Mouse (Mus musculus): ENCODE results near the gene Atxn7l2. TPM values are rescaled to one million over a fixed set of nuclear protein-coding genes. Genes with fewer than 3 reads are reported as not detected.

The Atxn7l2 gene
- polyA plus RNA-seq, 1 experiment from 2014 or later: 3.4 TPM

DNA sequence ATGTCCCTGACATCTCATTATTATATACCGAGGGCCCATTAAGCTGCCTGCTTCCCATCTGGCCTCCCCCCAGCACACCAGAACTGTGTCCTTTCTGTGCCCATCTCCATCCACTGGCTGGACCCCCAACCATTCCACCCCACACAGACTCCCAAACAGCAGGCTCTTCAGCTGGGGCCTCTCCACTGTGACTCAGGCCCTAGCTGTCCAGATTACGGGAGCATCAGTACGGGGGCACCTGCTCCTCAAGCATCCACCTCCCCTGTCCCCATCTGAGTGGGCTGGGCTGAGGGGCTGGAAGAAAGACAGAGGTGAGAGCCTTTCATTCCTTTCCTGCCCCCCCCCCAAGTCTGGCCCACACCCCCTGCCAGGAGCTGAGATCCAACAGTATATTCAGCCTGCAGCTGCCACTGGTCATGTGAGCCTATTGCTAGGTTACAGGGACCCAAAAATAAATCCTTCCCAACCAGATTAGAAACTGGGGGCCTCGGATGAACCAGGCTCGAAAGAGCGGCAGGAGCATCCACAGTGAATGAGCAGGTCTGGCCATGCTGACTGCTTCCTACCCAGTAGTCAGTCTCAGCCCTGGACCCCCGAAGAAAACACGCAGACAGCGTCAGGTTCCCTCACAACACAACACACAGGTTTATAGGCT is 52.2 kb downstream of the Atxn7l2 start:
- Histone ChIP-seq H3K4me3 (ENCODE audit: low read depth, low read length) (no peak overlapping the region), H3K27ac (ENCODE audit: low read depth, low read length) (no peak overlapping the region), H3K36me3 (ENCODE audit: control insufficient read depth, insufficient read depth) (no peaks in the 10 kb centered on the region), H3K4me2 (replicated peaks; ENCODE audit: low read depth) (no peak overlapping the region), H3K4me1 (replicated peaks; ENCODE audit: control insufficient read depth, insufficient read depth, low read length) (no peaks in the 10 kb centered on the region), H3K9me3 (ENCODE audit: control insufficient read depth) (no peaks in the 10 kb centered on the region), H3K9ac (ENCODE audit: low read depth, low read length) (no peak overlapping the region), H3K27me3 (replicated peaks; ENCODE audit: control insufficient read depth, insufficient read depth, low read length) (no peaks in the 10 kb centered on the region)
- WGBS: 65% methylated on average over 9 of the region's 9 CpGs
- no peak for ATAC-seq
- TF ChIP-seq CTCF (IDR thresholded peaks at IDR 0.05; ENCODE audit: low read depth): no peak

DNA sequence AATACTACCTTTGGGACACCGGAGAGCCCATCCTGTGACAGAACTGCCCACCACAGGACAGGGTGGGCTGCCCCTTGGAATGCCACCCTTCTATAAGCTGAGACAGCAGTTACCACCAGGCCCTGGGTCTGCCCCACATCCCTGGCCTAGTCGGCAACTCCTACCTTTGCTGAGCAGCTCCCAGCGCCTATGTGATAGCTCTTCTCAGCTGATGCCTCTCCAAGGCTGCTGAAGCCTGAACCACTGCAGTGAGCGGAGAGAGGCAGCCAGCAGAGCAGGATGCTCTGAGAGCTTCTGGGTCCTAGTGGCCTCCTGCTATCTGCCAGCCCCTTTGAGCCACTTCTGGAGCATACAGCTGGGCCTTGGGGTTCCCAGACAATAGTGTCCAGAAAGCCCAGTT is 56.1 kb downstream of the Atxn7l2 start, which contains the start of gene Gpr61:
Gene Gpr61, minus strand, starts transcription at position 227 of the 400 bp plus-strand sequence.
- Histone ChIP-seq H3K4me3 (ENCODE audit: low read depth, low read length) (no peak within 1 kb of the TSS), H3K9ac (ENCODE audit: low read depth, low read length) (no peak within 1 kb of the TSS), H3K27ac (ENCODE audit: low read depth, low read length) (no peak within 1 kb of the TSS), H3K27me3 (replicated peaks; ENCODE audit: control insufficient read depth, insufficient read depth, low read length) (no peaks in the 10 kb centered on the region), H3K36me3 (ENCODE audit: control insufficient read depth, insufficient read depth) (no peaks in the 10 kb centered on the region), H3K9me3 (ENCODE audit: control insufficient read depth) (no peaks in the 10 kb centered on the region), H3K4me1 (replicated peaks; ENCODE audit: control insufficient read depth, insufficient read depth, low read length) (no peaks in the 10 kb centered on the region), H3K4me2 (replicated peaks; ENCODE audit: low read depth) (no peak within 1 kb of the TSS)
- no peak for TF ChIP-seq CTCF (IDR thresholded peaks at IDR 0.05; ENCODE audit: low read depth)
- 47% methylated on average over 4 of the region's 4 CpGs for WGBS
- ATAC-seq: no peak

DNA sequence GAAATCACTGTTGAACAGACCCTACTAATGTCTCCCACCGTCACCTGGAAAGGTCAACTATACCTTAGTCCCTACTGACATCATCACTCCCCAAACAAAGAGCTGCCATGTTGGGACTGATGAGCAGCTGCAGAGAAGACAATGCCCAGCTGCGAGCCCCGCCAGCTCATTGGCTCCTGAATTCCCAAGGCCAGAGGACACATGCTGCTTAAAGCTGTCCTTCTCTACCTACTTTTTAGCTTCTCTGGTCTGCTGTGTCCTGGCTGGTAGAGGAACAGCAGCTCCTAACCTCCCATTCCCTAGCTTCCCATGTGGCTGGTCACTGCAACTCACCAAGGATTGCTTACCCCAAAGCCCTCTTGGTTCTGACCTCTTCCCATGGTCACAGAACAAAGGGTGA is 58.4 kb downstream of the Atxn7l2 start:
- Histone ChIP-seq H3K27ac (ENCODE audit: low read depth, low read length) (no peak overlapping the region), H3K9ac (ENCODE audit: low read depth, low read length) (no peak overlapping the region), H3K9me3 (ENCODE audit: control insufficient read depth) (no peaks in the 10 kb centered on the region), H3K4me2 (replicated peaks; ENCODE audit: low read depth) (no peak overlapping the region), H3K4me1 (replicated peaks; ENCODE audit: control insufficient read depth, insufficient read depth, low read length) (no peaks in the 10 kb centered on the region), H3K4me3 (ENCODE audit: low read depth, low read length) (no peak overlapping the region), H3K27me3 (replicated peaks; ENCODE audit: control insufficient read depth, insufficient read depth, low read length) (no peaks in the 10 kb centered on the region), H3K36me3 (ENCODE audit: control insufficient read depth, insufficient read depth) (no peaks in the 10 kb centered on the region)
- TF ChIP-seq CTCF (IDR thresholded peaks at IDR 0.05; ENCODE audit: low read depth): no peak
- WGBS: 81% methylated on average over 3 of the region's 3 CpGs
- no peak for ATAC-seq

Other genes with a start within 250 kb of the Atxn7l2 start
- gene Gstm3, start 241.7 kb downstream of the Atxn7l2 start, polyA plus RNA-seq (2015; fragmentation: Nextera tagmentation; extraction: Ambion mirVana): 53.9 and 60.7 TPM in 2 replicates
- 94.6 and 108 TPM in 2 replicates for gene Gstm2, start 224.5 kb downstream of the Atxn7l2 start, polyA plus RNA-seq (2015; fragmentation: Nextera tagmentation; extraction: Ambion mirVana)
- gene Gstm1, start 193.0 kb downstream of the Atxn7l2 start, polyA plus RNA-seq (2015; fragmentation: Nextera tagmentation; extraction: Ambion mirVana): 92.7 and 96.3 TPM in 2 replicates
- gene Gstm4, start 166.0 kb downstream of the Atxn7l2 start, polyA plus RNA-seq (2015; fragmentation: Nextera tagmentation; extraction: Ambion mirVana): 28.4 and 30.5 TPM in 2 replicates
- gene Ampd2, start 124.3 kb downstream of the Atxn7l2 start, polyA plus RNA-seq (2015; fragmentation: Nextera tagmentation; extraction: Ambion mirVana): 17.6 and 18.2 TPM in 2 replicates
- 0.43 and 0.80 TPM in 2 replicates for gene Gnat2, start 118.1 kb downstream of the Atxn7l2 start, polyA plus RNA-seq (2015; fragmentation: Nextera tagmentation; extraction: Ambion mirVana)
- 99.6 and 101 TPM in 2 replicates for gene Gnai3, start 64.8 kb downstream of the Atxn7l2 start, polyA plus RNA-seq (2015; fragmentation: Nextera tagmentation; extraction: Ambion mirVana)
- gene Gpr61, start 56.1 kb downstream of the Atxn7l2 start, polyA plus RNA-seq (2015; fragmentation: Nextera tagmentation; extraction: Ambion mirVana): 0.05 and 0.13 TPM in 2 replicates
- gene Amigo1, start 24.6 kb downstream of the Atxn7l2 start, polyA plus RNA-seq (2015; fragmentation: Nextera tagmentation; extraction: Ambion mirVana): 2.8 and 2.9 TPM in 2 replicates
- gene Cyb561d1, start 9.7 kb downstream of the Atxn7l2 start, polyA plus RNA-seq (2015; fragmentation: Nextera tagmentation; extraction: Ambion mirVana): 6.3 and 6.7 TPM in 2 replicates
- gene Sypl2, start 15.7 kb upstream of the Atxn7l2 start, polyA plus RNA-seq (2015; fragmentation: Nextera tagmentation; extraction: Ambion mirVana): 0.26 and 0.51 TPM in 2 replicates
- gene Psma5, start 46.0 kb upstream of the Atxn7l2 start, polyA plus RNA-seq (2015; fragmentation: Nextera tagmentation; extraction: Ambion mirVana): 166 and 179 TPM in 2 replicates
- gene Sort1, start 73.1 kb upstream of the Atxn7l2 start, polyA plus RNA-seq (2015; fragmentation: Nextera tagmentation; extraction: Ambion mirVana): 4.6 and 5.2 TPM in 2 replicates
- not detected in 2 replicates for gene Mybphl, start 154.0 kb upstream of the Atxn7l2 start, polyA plus RNA-seq (2015; fragmentation: Nextera tagmentation; extraction: Ambion mirVana)
- gene Psrc1, start 172.9 kb upstream of the Atxn7l2 start, polyA plus RNA-seq (2015; fragmentation: Nextera tagmentation; extraction: Ambion mirVana): 3.3 and 5.3 TPM in 2 replicates
- 0.50 and 1.4 TPM in 2 replicates for gene Celsr2, start 204.6 kb upstream of the Atxn7l2 start, polyA plus RNA-seq (2015; fragmentation: Nextera tagmentation; extraction: Ambion mirVana)
- gene Sars, start 234.3 kb upstream of the Atxn7l2 start, polyA plus RNA-seq (2015; fragmentation: Nextera tagmentation; extraction: Ambion mirVana): 99.5 and 106 TPM in 2 replicates